Mouse (Mus musculus): ENCODE measurements around the gene Neb.

DNA sequence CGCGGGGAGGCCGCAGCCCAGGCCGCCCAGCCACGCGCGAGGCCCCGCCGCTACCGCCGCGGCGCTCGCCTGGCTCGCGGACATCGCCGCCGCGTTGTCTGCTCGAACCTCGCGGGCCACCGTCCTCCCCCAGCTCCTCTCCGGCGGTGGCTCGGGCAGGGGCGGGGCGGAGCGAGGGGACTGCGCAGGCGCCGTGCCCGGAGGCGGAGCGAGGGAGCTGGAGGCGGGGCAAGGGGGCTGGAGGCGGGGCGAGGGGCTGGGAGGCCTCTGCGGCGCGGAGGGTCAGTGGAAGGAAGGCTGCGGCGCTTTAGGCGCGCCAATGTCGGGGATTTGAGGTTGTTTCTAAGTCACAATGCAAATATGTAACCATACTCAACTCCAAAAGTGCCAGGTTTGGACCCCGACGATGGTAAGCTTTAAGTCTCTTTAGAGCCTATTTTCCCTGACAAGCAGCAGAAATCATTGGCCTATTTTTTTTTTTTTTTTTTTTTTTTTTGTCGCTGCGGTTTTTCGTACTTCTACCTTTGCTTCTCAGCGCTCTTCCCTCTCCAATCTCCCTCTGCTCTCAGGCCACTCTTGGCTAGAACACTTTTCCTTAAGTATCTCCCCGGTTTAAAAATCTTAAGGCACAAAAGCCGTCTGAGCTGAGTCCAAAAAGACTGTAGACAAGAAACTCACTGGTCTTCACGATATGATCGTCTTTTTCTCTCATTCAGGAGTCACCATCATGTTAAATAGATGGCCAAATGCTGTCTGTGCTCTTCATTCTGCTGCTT is 46.7 kb upstream of the Neb start, which contains the start of gene Arl5a:
- no peak for TF ChIP-seq CTCF (IDR thresholded peaks at IDR 0.05; ENCODE audit: insufficient read depth, low read depth, low read length)
- peak; percentile 79 for TF ChIP-seq POLR2A (IDR thresholded peaks at IDR 0.05; ENCODE audit: insufficient read depth, low read depth, low read length)
